Mouse (Mus musculus) kidney, postnatal 0 days (tissue): ENCODE results near the gene 2200002D01Rik. TPM values are rescaled to one million over a fixed set of nuclear protein-coding genes. Genes with fewer than 3 reads are reported as not detected.

Source experiments
- ATAC-seq: fragments of 200-750 bp; cut with Nextera tagmentation; replicated peaks from 2 replicates; pipeline ENCODE4 v1.8.0; 2017; ENCODE audit warnings: low read depth, moderate number of reproducible peaks, moderate TSS enrichment, moderate library complexity; ENCODE audit not compliant: low FRiP score
- DNase-seq: peaks from one replicate; pipeline ENCODE4 v3.0.0-alpha.2; 2016; ENCODE audit warnings: low spot score
- H3K27ac ChIP-seq: fragments of 300-500 bp; sonication (generic); 2 replicates; pipeline ENCODE4 v1.5.1; 2014; ENCODE audit warnings: mild to moderate bottlenecking
- H3K27me3 ChIP-seq: fragments of 300-500 bp; sonication (generic); 2 replicates; pipeline ENCODE4 v1.6.1; 2014; ENCODE audit warnings: low read length, mixed read lengths; ENCODE audit not compliant: insufficient read depth
- H3K36me3 ChIP-seq: fragments of 300-500 bp; sonication (generic); 2 replicates; pipeline ENCODE4 v1.6.1; 2014; ENCODE audit warnings: low read length, mixed read lengths; ENCODE audit not compliant: insufficient read depth
- H3K4me1 ChIP-seq: fragments of 300-500 bp; sonication (generic); replicated peaks from 2 replicates; pipeline ENCODE4 v1.6.1; 2014; ENCODE audit warnings: antibody characterized with exemption, low read length, mixed read lengths; ENCODE audit not compliant: insufficient read depth
- H3K4me2 ChIP-seq: fragments of 300-500 bp; sonication (generic); 2 replicates; pipeline ENCODE4 v1.6.1; 2014; ENCODE audit warnings: mild to moderate bottlenecking, low read length, moderate library complexity, mixed read lengths
- H3K4me3 ChIP-seq: fragments of 300-500 bp; sonication (generic); replicated peaks from 2 replicates; pipeline ENCODE4 v1.5.1; 2014; ENCODE audit warnings: low read depth, low read length
- H3K9ac ChIP-seq: fragments of 300-500 bp; sonication (generic); 2 replicates; pipeline ENCODE4 v1.6.1; 2014; ENCODE audit warnings: low read depth, low read length
- H3K9me3 ChIP-seq: fragments of 300-500 bp; sonication (generic); replicated peaks from 2 replicates; pipeline ENCODE4 v1.6.1; 2016; ENCODE audit warnings: low read length, inconsistent platforms, mixed read lengths
- CTCF ChIP-seq: IDR thresholded peaks from 2 replicates; pipeline ENCODE4 v1.5.1; 2016; ENCODE audit warnings: antibody characterized with exemption, low read depth, mild to moderate bottlenecking, moderate library complexity
- WGBS: fragments of 180-500 bp; shearing (Covaris S2); extraction: QIAGEN DNeasy Blood & Tissue Kit; methylation state at CpG from one replicate; pipeline ENCODE4 v1.1.7; 2014; 5-methylcytosine and 5-hydroxymethylcytosine counted together
- polyA plus RNA-seq: library from polyadenylated mRNA; unstranded; fragments of >200 nt; fragmentation: Nextera tagmentation; extraction: Ambion mirVana; gene quantifications from 2 replicates; pipeline ENCODE4 v1.2.1, GENCODE M21; 2015

The 2200002D01Rik gene
- 23.7 and 24.1 TPM in 2 replicates for polyA plus RNA-seq

- WGBS = 16% methylated on average over 20 of the region's 20 CpGs
These were observed at the start of gene 2200002D01Rik for GRCm38 (mm10) chr7:29248261-29248841. Gene 2200002D01Rik, minus strand, starts transcription at chr7:29248466.

DNA sequence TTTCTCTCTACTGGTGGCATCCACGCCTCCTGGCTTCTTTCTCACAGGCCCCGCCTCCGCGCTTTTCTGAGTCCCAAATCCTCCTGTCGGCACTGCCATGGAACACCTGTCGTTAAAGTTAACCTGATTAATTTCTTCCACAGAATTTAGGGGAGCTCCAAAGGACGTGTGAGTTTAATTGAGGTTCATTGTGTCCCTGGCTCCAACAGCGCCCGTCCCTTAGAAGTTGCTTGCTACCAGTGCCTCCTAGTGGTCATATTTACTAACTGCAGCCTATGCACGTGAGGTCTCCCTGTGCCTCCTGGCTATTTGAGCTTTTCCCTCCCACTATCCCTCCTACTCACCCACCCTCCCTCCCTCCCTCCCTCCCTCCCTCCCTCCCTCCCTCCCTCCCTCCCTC is 48.7 kb upstream of the 2200002D01Rik start:
- Histone ChIP-seq H3K36me3 (no peaks in the 10 kb centered on the region), H3K27me3 (no peaks in the 10 kb centered on the region), H3K4me2 (no peak overlapping the region), H3K4me1 (peaks cover 14% of the 10 kb centered on the region), H3K9me3 (no peaks in the 10 kb centered on the region), H3K9ac (no peak overlapping the region), H3K27ac (no peak overlapping the region), H3K4me3 (no peak overlapping the region)
- DNase-seq (peak; percentile 91), ATAC-seq (peak; percentile 55)
- 14% methylated on average over 10 of the region's 10 CpGs for WGBS
- TF ChIP-seq CTCF = peak; percentile 84

More at GRCm38 (mm10) chr7:29248261-29248841, at the start of gene 2200002D01Rik:
- Histone ChIP-seq H3K36me3 (0 out of 2 replicates have a peak, but pooled peaks cover 10% of the 10 kb centered on the region), H3K4me2 (peak within 1 kb of the TSS; percentile 59), H3K9ac (peak within 1 kb of the TSS; percentile 46), H3K9me3 (no peaks in the 10 kb centered on the region), H3K27me3 (no peaks in the 10 kb centered on the region), H3K4me1 (peaks cover 4% of the 10 kb centered on the region), H3K4me3 (peak within 1 kb of the TSS; percentile 26), H3K27ac (peak within 1 kb of the TSS; percentile 61)
- peak; percentile 72 for ATAC-seq
- DNase-seq = peak; percentile 55
- TF ChIP-seq CTCF = peak; percentile 29; the same call in 1 of the 2 replicates

DNA sequence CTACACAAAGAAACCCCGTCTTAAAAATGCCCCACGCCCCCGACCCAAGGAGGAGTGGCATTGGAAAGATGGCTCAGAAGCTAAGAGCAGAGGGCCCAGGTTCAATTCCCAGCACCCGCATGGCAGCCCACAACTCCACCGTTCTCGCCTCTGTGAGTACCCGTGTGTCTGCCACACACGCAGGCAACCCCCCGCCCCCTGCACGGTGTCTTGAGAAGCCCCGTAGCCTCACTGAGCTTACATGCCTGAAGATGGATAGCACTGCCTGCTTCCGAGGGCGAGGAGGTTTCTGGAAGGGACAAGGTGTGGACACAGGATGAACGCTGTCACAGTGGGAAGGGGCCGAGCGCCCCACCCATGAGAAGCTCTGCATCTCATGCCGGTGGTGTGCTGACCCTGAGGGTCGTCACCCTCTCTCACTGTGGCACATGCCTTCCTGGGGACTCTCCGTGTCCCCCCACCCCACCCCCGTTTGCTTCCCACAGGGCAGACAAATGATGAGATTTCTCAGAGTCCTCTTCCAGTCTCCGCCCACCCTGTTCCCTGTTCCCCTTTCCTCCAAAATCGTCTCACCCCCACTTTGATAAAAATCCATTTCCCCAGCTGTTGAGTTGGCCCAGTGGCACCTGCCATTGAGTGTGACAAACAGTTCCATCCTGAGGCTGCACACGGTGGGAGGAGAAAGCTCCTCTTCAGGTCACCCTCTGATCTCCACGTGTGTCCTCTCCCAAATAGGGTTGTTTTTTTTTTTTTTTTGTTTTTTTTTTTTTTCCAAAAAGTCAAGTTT is 47.8 kb upstream of the 2200002D01Rik start:
- DNase-seq (no peak), ATAC-seq (no peak)
- WGBS = 77% methylated on average over 22 of the region's 24 CpGs
- H3K9ac ChIP-seq = no peak overlapping the region
- H3K36me3 ChIP-seq = no peaks in the 10 kb centered on the region
- H3K27me3 ChIP-seq = no peaks in the 10 kb centered on the region
- H3K4me1 ChIP-seq = peaks cover 18% of the 10 kb centered on the region
- no peak overlapping the region for H3K4me3 ChIP-seq
- no peak overlapping the region for H3K4me2 ChIP-seq
- no peak overlapping the region for H3K27ac ChIP-seq
- no peak for TF ChIP-seq CTCF
- no peaks in the 10 kb centered on the region for H3K9me3 ChIP-seq

- no peak overlapping the region for H3K27ac ChIP-seq
- no peak overlapping the region for H3K4me2 ChIP-seq
- ATAC-seq (no peak), DNase-seq (no peak)
- H3K27me3 ChIP-seq = no peaks in the 10 kb centered on the region
- H3K4me3 ChIP-seq = no peak overlapping the region
- no peaks in the 10 kb centered on the region for H3K36me3 ChIP-seq
- no peaks in the 10 kb centered on the region for H3K9me3 ChIP-seq
- peaks cover 23% of the 10 kb centered on the region for H3K4me1 ChIP-seq
- no peak for TF ChIP-seq CTCF
- H3K9ac ChIP-seq = no peak overlapping the region
- 70% methylated on average over 13 of the region's 13 CpGs for WGBS
These were observed 46.0 kb upstream of the 2200002D01Rik start for GRCm38 (mm10) chr7:29294111-29294761.

GRCm38 (mm10) chr7:29293131-29294065 is 45.1 kb upstream of the 2200002D01Rik start:
- Histone ChIP-seq H3K4me1 (peaks cover 26% of the 10 kb centered on the region), H3K9me3 (no peaks in the 10 kb centered on the region), H3K4me3 (no peak overlapping the region), H3K27ac (peak overlapping the region; percentile 77), H3K36me3 (no peaks in the 10 kb centered on the region), H3K27me3 (no peaks in the 10 kb centered on the region), H3K4me2 (no peak overlapping the region), H3K9ac (no peak overlapping the region)
- DNase-seq (peak; percentile 74), ATAC-seq (peak; percentile 33; the same call in 1 of the 2 replicates)
- TF ChIP-seq CTCF = no peak
- WGBS = 31% methylated on average over 19 of the region's 19 CpGs
